Mouse (Mus musculus) layer of hippocampus, postnatal 14 days (tissue): ENCODE results near the gene Actl10. TPM values are rescaled to one million over a fixed set of nuclear protein-coding genes. Genes with fewer than 3 reads are reported as not detected.
A peak's percentile ranks its signal among the peaks of the same experiment; 100 is the strongest.

Experiments used
- DNase-seq, 2 experiments: peaks; one replicate each; pipeline ENCODE4 v3.0.0; 2021 to 2022; ENCODE audit warnings: low spot score in 2 of 2, mixed read lengths in 1 of 2
- long read RNA-seq, 2 experiments: library from polyadenylated mRNA; stranded (forward); transcript quantifications; one replicate each; pipeline ENCODE4 v2.0.0; 2021
- total RNA-seq, 2 experiments: library from RNA; stranded (reverse); gene quantifications; 2 replicates each; pipeline ENCODE4 v1.2.3; 2021

The Actl10 gene
- not detected for total RNA-seq
- long read RNA-seq, experiment 1: 0 reads
- long read RNA-seq, experiment 2: 0 reads

DNA sequence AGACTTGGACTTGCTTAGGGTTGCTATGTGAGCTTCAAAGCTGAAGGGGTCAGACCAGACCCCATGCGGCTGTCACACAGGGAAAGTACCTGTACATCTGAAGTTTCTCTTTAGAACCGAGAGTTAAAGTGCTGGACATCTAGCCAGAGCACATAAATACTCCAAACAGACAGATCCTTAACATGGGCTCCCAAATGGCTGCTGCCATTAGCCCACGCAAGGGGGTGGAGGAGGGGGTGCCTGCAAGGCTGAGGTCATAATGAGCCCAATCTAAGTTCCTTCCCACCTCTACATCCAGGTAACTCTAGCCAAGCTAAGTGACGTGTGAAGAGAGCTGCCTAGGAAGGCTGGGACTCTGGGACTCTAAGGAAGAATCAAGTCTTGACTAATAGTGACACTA, at the start of gene Actl10:
Gene Actl10, plus strand, starts transcription at position 301 of the 400 bp plus-strand sequence.
- no peak for DNase-seq

DNA sequence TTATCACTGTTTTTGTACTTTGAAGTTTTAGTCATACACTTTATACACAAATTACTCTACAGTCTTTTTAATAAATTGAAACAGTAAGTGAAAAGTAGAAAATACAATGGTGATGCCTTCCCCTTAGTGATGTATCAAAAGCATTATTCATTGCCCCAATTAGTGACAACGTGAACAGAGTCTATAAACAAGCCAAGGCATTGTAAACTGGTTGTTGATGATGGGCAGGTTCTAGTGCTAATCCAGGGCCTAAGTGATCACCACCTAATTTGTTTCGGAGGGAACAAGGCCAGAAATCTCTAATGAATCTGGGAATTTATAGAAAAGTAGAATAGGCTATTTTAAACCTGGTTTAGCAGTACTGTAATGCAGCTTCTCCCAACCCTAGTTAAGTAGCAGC, 44.5 kb upstream of the Actl10 start:
- no peak for DNase-seq

DNA sequence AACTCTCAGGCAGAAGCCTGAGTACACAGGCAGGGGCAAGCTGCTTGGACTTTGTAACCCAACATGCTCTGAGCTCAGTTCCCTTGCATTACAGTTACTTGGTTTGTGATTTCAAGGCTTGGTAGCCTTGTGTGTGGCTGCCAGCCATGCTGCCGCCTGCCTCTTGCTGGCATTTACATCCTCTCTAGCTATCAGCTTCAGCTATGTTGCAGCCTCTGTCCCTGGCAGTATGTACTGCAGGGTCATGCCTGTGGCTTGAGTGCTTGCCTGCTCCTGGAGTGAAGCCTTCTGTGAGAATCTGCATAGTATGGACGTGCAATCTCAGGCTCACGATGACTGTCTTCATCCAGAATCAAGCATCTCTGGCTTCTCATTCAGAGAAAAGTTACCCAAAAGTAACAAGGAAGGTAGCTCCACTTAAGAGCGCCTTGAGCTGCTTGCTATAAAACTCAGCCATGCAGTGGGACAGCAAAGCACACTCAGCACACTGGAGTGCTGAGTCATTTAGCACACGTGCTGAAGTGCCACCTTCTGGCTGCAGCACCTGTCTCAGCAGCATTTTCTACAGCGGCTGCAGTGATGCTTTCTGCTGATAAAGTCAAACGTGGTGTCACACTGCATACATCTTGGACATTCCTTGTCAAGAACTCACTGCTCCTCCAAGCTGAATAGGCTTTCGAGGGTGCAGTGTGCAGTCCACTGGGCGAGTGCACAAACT, 43.9 kb upstream of the Actl10 start:
- no peak for DNase-seq

DNA sequence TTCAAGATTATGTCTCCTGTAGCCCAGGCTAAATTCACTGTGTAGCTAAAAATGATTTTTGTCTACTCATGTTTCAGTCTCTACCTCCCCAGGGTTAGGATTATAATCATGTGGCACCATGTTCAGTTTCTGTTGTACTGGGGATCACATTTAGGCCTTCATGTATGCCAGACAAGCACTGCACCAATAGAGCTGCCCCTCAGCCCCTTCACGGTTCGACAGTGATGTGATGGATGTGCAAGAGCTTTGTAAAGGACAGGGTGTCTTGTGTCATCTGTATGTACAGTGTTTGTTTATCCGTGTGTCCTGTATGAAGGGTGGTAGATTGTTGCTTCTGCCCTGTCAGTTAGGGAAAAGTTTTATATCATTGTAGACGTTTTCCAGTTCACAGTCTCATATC, 43.1 kb upstream of the Actl10 start:
- no peak for DNase-seq

DNA sequence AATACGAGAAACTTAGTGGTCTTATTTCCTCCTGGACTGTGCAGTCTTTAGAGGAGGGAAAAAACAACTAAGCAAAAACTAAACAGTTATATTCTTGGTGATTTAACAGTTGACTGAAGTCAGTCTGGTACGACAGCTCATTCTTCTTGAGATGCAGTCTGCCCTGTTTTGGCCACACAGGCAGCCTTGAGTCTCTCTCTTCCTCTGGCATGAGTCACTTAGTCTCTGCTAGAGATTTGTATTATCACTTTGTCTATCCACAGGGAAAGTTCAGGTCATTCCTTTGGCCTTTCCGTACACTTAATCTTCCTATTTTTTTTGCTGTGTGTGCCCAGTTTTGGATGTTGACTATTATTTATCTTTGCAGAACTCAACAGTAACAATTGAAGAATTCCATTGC, 41.4 kb upstream of the Actl10 start:
- DNase-seq: no peak

DNA sequence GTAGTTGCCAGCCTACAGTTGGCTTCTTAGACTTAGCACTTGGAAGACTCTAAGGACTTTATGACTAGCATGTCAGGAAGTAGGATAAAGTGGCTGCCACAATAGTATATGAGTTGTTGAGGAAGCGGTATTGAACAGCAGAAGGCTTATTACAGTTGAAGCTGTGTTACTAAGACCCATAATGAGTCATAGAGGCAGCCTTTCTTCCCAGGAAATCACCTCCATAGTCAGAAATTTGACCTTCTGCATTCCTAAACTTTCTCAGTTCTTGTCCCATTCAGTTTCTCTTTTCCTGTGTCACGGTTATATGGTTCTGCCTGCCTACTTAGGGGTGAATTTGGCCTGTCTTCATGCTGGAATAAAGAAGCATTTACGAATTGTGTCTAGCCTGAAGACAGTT, 34.6 kb upstream of the Actl10 start:
- DNase-seq: no peak

DNA sequence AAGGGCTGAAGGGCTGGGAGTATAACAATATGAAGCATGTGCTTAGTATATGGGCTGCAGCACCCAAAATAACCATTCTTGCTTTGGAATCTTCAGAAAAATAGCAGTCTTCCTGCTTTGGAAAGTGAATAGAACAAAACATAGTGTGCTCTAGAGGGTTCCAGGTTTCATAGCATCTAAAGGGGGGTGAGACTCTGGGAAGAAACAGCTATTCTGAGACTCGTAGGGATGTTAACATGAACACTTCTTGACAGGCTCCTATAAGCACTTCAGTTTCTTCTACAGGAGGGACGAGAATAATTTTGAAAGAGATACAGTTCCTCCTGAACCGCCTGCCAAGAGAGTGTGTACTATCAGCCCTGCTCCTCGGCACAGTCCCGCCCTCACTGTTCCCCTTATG, 34.2 kb upstream of the Actl10 start:
- DNase-seq: no peak

DNA sequence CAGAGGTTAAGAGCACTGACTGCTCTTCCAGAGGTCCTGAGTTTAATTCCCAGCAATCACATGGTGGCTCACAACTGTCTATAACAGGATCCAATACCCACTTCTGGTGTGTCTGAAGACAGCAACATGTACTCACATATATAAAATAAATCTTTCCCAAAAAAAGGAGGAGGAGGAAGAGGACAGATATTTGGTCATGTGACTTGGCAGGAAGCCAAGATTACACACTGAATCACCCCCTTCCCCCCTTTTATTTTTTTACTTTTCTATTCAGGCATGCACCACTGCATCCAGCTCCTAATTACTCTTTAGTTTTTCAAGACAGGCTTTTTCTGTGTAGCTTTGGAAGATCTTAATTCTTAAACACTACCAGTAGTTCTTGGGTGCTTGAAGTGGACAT, 30.1 kb upstream of the Actl10 start:
- no peak for DNase-seq

DNA sequence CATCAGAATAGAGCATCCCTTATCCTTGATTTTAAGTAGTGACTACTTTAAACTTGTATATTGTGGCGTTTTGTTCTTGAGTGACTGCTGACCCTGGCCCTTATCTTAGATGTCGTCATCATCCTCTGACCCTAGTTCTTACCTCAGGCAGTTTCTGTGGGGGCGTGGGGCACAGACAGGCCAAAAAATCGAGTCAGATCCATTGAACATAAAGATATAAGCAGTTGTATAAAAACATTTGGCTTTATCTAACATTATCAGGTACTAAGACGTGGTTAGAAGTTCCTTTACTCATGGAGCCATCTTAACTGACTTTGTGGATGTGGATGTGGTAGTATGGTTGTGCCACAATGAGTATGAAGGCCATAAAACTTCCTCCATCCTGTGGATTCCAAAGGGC, 29.2 kb upstream of the Actl10 start:
- DNase-seq: no peak

DNA sequence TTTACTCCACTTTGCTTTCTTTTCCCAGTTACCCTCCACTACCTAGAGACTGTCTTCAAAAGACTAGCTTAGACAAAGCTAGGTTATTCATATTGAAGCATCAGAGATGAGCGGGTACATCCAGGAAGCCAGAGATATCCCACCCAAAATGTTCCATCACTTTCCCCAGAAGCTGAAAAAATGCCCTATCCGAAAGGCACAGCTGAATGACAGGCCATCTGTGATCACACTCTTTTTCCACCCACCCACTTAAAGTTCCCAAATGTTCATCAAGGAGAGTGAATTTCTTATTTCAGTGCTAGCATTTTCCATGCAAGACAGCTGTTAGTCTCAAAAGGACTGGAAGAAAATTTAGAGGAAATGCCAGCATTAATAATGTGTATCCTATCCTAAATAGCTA, 26.3 kb upstream of the Actl10 start:
- DNase-seq: peak in 1 of 2 experiments; percentile 77

DNA sequence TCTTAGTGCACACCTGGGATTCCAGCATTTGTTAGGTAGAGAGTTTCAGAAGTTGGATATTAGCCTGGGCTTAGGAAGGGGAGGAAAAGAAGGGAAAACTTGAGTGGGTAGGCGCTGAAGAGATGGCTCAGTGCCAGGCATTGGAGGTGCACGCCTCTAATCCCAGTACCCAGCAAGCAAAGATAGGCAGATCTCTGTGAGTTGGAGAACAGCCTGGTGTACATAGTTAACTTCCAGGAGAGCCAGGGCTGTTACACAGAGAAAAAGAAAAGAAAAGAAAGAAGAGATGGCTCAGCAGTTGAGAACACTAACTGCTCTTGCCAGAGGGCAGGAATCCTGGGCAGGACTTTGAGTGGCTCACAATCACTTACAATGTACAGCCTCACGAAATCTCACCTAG, 25.0 kb upstream of the Actl10 start:
- no peak for DNase-seq

DNA sequence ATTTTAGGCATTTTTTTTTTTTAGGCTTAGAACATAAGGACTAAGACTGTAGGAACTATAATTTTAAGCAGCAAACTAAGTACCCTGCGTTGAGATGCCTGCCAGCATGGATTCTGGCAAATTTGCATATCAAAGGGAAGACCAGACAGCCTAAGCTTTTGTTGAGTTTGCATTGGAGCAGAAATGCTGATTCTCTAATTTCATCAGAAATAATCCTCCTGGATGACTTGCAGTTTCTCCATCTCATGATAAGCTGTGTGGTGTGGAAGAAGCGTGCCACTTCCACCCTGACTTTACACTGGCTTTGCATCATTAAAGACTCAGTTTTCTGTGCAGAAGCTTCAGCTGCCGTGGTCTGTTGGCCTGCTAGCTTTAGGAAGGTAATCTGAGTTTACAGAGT, 18.7 kb upstream of the Actl10 start:
- no peak for DNase-seq

DNA sequence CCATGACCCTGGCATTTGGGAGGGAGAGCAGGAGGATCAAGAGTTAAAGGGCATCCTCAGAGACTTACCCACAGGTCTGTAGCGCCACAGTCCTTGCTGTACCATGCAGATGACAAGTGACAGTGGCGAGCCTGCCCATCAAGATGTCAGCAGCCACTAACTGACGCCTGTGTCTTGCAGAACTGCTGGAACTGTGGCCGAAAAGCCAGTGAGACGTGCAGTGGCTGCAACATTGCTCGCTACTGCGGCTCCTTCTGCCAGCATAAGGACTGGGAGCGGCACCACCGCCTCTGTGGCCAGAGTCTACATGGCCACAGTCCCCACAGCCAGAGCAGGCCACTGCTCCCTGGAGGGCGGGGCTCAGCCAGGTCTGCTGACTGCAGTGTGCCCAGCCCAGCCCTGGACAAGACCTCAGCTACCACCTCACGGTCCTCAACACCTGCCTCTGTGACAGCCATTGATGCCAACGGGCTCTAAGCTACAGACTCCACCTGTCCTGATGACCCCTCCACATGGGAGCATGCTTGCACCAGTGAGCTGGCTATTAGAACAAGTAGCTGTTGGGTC, 16.8 kb upstream of the Actl10 start:
- DNase-seq: no peak

DNA sequence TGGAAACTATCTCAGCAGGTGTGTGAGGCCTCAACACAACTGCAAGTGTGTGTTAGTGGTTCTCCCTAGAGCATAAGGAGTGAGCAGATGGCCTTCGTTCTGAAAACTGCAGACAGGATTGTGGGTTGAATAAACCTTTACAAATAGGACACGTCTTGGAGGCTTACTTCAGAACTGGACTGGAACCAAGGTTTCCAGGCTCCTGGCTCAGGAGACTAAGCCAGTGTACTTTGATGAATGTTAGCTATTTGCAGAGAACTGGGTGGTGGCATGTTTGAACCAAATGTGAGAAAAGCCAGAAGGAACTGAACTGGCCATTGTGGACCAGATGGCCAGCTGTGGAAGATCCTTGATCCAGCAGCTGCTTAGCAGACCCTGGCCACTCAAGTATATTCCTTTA, 13.3 kb upstream of the Actl10 start:
- DNase-seq: peak in 1 of 2 experiments; percentile 66

DNA sequence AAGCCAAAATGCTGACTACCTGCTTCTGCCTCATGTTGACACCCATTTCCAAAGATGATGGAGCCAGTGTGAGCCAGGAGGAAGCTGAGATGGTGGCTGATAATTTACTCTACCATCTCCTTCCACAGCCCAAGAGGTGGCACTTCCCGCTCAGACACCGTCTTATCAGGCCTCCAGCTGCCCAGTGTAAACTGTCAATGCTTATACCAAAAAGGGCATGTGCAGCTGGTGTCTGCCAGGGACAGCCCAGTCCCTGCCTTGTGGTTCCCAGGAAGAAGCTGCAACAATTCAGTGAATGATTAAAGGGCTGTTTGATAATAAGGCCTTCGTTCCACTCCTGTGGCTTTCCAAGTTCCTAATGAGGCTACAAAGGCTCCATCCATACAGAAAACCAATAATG, 12.9 kb upstream of the Actl10 start:
- DNase-seq: no peak

DNA sequence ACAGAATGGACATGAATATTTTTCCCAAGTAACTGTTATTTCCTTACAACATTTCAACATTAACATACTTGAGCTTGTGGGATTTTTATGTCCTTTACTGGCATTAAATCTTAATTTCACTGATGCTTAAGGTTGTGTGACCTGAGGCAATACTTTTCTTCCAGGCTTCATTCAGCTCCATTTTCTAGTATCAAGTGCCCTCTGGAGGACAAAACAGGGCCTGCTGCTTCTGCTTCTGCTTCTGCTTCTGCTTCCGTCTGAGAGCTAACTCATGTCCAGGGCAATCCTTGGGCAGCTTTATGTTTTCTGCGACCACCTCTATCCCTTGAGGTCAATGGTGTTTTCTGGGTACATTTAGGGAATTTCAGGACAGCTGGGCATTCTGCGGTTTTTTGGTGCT, 11.9 kb upstream of the Actl10 start:
- DNase-seq: peak in 1 of 2 experiments; percentile 78

DNA sequence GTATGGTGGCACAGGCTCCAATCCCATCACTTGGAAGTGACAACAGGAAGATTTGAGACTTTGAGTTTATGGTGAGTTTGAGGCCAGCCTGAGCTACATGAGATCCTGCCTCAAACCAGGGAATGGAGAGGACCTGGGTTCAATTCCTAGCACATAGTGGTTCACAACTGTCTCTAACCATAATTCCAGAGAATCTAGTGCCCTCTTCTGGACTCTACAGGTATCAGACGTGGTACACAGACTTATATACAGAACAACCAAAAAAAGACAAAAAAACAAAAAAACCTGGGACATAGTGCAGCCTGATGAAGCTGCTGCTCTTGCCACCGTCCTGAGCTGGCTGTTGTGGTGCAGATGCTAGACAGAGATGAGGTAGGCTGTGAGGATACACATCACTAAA, 9.9 kb upstream of the Actl10 start:
- no peak for DNase-seq

DNA sequence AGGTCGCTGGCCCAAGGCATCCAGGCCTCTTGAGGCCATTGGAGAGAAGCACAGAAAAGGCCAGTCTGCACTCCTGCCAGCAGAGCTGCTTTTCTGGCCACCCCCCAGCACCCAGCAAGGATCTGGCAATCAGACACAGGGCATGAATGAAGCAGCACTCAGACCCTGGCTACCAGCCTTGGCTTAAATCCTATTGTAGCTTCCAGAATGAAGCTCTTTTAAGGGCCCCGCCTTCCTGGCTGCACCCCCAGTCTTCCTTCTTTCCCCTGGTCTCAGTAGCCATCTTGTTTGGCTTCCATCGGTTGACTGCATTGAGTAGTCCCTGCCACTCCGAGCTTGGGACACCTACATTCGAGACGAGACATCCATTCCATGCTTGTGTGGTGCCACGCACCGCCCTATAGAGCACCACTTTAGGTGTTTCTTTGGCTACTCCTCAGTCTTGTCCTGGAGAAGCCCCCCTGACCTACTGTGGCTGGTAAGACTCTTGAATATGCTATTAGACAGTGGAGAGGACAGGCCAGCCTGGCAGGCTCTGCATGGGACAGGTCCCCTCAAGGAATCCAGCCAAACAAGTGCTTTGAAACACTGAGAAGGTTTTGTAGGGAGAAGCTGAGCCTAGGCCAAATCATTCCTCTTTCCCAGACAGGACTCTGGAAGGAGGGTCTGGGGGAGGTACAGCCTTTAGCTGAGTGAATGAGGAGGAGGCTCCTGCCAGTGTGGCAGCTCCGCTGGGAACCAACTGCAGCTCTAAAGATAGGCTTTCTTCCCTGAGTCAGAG, 7.8 kb upstream of the Actl10 start:
- peak; percentile 73 to 91 for DNase-seq

DNA sequence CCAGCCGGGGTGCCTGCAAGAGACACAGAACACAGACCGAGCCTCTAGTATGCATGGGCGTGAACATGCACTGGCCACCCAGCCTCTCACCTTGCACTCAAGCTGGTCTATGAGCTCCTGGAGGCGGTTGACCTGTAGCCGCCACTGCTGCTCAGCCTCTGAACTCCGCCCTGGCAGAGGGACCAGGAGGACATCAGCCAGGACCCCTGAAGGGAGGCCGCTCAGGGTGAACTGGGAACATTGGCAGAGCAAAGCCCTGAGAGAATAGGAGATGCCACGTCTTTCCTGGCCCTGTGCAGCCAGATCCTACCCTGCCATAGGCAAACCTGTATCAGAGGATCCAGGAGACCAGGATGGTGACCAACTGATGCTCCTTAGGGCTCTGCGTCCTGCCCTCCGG, 4.9 kb upstream of the Actl10 start, which contains the start of gene 1700003F12Rik:
Gene 1700003F12Rik, plus strand, starts transcription at position 375 of the 400 bp plus-strand sequence.
- DNase-seq: no peak

DNA sequence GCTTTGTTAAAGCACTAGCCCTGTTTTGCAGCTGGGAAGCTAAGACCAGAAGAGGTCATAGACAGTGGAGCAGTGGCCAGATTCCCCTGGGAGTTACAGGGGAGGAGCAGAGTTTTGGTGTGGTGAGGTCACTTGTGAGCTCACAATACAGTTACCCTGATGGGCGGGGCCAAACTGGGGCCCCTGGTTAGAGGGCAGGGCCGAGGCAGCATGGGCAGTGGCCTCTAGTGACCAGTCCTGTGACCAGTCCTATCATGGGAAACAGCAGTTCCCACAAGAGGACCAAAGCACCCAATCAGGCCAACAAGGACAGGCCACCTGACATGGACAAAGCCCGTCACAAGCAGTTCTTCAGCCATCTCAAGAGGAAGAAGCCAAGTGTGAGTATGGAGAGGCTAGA, 2.9 kb upstream of the Actl10 start:
- no peak for DNase-seq

DNA sequence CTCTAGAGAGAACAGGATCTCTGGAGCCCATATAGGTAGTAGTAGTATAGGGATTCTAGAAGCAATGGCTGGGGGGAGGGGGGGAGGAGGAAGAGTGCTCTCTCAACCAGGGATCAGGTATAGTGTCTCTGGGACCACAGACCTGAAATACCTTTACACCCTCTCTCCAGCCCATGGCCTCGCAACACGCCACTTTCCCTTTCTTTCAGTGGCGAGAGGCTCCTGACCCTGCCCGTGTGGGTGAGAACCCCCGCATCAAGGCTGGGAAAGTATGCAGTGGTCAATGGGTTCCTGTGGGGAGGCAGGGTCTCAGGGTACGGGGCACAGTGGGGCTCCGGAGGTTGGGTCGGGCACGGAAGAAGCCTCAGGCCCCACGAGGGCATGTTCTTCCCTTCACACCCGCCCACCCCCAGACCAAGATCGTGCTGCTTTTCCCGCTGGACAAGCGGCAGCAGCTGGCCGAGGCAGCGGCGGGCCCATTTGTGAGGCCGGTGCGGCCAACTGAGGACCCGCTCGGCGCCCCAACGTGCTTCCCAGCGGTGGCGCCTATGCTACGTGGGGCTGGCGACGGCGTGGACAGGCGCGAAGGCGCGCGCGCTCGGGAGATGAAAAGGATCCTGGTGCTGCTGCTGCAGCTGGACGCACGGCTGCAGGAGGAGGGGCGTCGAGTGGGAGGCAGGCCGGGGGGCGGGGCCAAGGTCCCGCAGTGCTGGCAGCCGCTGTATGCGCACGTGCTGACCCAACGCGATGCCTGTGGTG, 2.3 kb upstream of the Actl10 start:
- DNase-seq: no peak

DNA sequence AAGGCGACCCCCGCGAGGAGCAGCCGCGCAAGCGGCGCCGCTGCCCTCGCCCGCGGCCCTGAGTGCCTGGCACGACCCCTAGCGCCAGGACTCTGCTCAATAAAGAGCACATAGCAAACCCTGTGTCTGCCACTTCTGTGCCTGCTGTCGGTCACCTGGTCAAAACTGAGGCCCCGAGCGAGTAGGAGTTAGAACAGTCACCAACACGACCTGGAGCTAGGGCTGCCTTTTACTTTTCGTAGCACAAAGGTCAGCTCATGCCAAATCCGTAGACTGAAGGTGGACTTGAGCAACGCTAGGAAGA, 1.7 kb upstream of the Actl10 start:
- DNase-seq: no peak
